Mouse (Mus musculus): ENCODE results near the gene Capn9.
A peak's percentile ranks its signal among the peaks of the same experiment; 100 is the strongest.

Capn9 gene

GRCm38 (mm10) chr8:124572430-124572775, 3.5 kb upstream of the Capn9 start:
- no peak for DNase-seq

- DNase-seq = peak; percentile 91
Observed at GRCm38 (mm10) chr8:124573552-124574340, 2.2 kb upstream of the Capn9 start.

GRCm38 (mm10) chr8:124576751-124577150, 840 bp downstream of the Capn9 start:
- no peak for DNase-seq

GRCm38 (mm10) chr8:124585718-124586425, 10.0 kb downstream of the Capn9 start:
- DNase-seq = peak; percentile 50

- DNase-seq = no peak
Observed at GRCm38 (mm10) chr8:124586556-124586955, 10.6 kb downstream of the Capn9 start.

- DNase-seq = no peak
Observed at GRCm38 (mm10) chr8:124589393-124589792, 13.5 kb downstream of the Capn9 start.

- DNase-seq = no peak
Observed at GRCm38 (mm10) chr8:124604066-124604465, 28.2 kb downstream of the Capn9 start.

- DNase-seq = no peak
Observed at GRCm38 (mm10) chr8:124608239-124608971, 32.5 kb downstream of the Capn9 start.

GRCm38 (mm10) chr8:124608972-124609353, 33.1 kb downstream of the Capn9 start:
- no peak for DNase-seq

GRCm38 (mm10) chr8:124614325-124614724, 38.4 kb downstream of the Capn9 start:
- DNase-seq = no peak

- DNase-seq = peak; percentile 78
Observed at GRCm38 (mm10) chr8:124617266-124617869, 41.5 kb downstream of the Capn9 start.

GRCm38 (mm10) chr8:124618252-124618651, 42.3 kb downstream of the Capn9 start:
- no peak for DNase-seq

- peak; percentile 90 for DNase-seq
Observed at GRCm38 (mm10) chr8:124621255-124621654, 45.3 kb downstream of the Capn9 start.

- DNase-seq = no peak
Observed at GRCm38 (mm10) chr8:124626251-124626650, 50.3 kb downstream of the Capn9 start.

- no peak for DNase-seq
Observed at GRCm38 (mm10) chr8:124630489-124630888, 54.6 kb downstream of the Capn9 start.

- no peak for DNase-seq
Observed at GRCm38 (mm10) chr8:124630891-124631290, 55.0 kb downstream of the Capn9 start.

- no peak for DNase-seq
Observed at GRCm38 (mm10) chr8:124631966-124632365, 56.1 kb downstream of the Capn9 start.

GRCm38 (mm10) chr8:124633001-124633703, 57.2 kb downstream of the Capn9 start:
- DNase-seq = peak; percentile 58

- no peak for DNase-seq
Observed at GRCm38 (mm10) chr8:124634411-124635246, 58.7 kb downstream of the Capn9 start.

- DNase-seq = no peak
Observed at GRCm38 (mm10) chr8:124635247-124635502, 59.3 kb downstream of the Capn9 start.

GRCm38 (mm10) chr8:124641599-124641998, 65.7 kb downstream of the Capn9 start:
- no peak for DNase-seq
